Mouse (Mus musculus): ENCODE results near the gene Lypd3. TPM values are rescaled to one million over a fixed set of nuclear protein-coding genes. Genes with fewer than 3 reads are reported as not detected.
"Not testable (repeated sequence)": the region's sequence is repeated elsewhere in the genome, so short reads cannot be mapped to it uniquely, and the experiment has no call there.

Gene Lypd3
- total and polyA plus RNA-seq, 2 experiments from 2014 or later = 1.5 to 2.2 TPM

- 17% methylated on average over 8 of the region's 8 CpGs for WGBS
- peak; percentile 82 for DNase-seq (ENCODE audit: low spot score)
- H3K4me2 ChIP-seq (ENCODE audit: low read depth, low read length, poor library complexity, severe bottlenecking) = no peak overlapping the region
- H3K27ac ChIP-seq (ENCODE audit: low read depth, low read length) = no peak overlapping the region
- peak; percentile 91 for TF ChIP-seq CTCF (IDR thresholded peaks at IDR 0.05)
- no peak overlapping the region for H3K4me3 ChIP-seq (ENCODE audit: low read depth, low read length)
- no peak overlapping the region for H3K9ac ChIP-seq (replicated peaks; ENCODE audit: low read length, poor library complexity, severe bottlenecking)
- no peaks in the 10 kb centered on the region for H3K36me3 ChIP-seq (ENCODE audit: insufficient read depth, low read length)
- no peak for ATAC-seq (ENCODE audit: low FRiP score)
- H3K27me3 ChIP-seq (ENCODE audit: insufficient read depth, low read length) = no peaks in the 10 kb centered on the region
- no peaks in the 10 kb centered on the region for H3K4me1 ChIP-seq (ENCODE audit: insufficient read depth, low read length)
- no peaks in the 10 kb centered on the region for H3K9me3 ChIP-seq (ENCODE audit: low read length)
These were observed 26.2 kb downstream of the Lypd3 start for GRCm38 (mm10) chr7:24662575-24662974.

- no peaks in the 10 kb centered on the region for H3K4me1 ChIP-seq (ENCODE audit: insufficient read depth, low read length)
- no peaks in the 10 kb centered on the region for H3K27me3 ChIP-seq (ENCODE audit: insufficient read depth, low read length)
- H3K4me3 ChIP-seq (ENCODE audit: low read depth, low read length) = no peak overlapping the region
- H3K36me3 ChIP-seq (ENCODE audit: insufficient read depth, low read length) = no peaks in the 10 kb centered on the region
- no peak overlapping the region for H3K9ac ChIP-seq (replicated peaks; ENCODE audit: low read length, poor library complexity, severe bottlenecking)
- no peak overlapping the region for H3K27ac ChIP-seq (ENCODE audit: low read depth, low read length)
- 39% methylated on average over 8 of the region's 8 CpGs for WGBS
- no peak overlapping the region for H3K4me2 ChIP-seq (ENCODE audit: low read depth, low read length, poor library complexity, severe bottlenecking)
- ATAC-seq (ENCODE audit: low FRiP score) (no peak), DNase-seq (ENCODE audit: low spot score) (no peak)
- no peak for TF ChIP-seq CTCF (IDR thresholded peaks at IDR 0.05)
- H3K9me3 ChIP-seq (ENCODE audit: low read length) = no peaks in the 10 kb centered on the region
These were observed 28.0 kb downstream of the Lypd3 start for GRCm38 (mm10) chr7:24664301-24664700.

GRCm38 (mm10) chr7:24664959-24665358, 28.6 kb downstream of the Lypd3 start:
- H3K9me3 ChIP-seq (ENCODE audit: low read length) = no peaks in the 10 kb centered on the region
- H3K4me3 ChIP-seq (ENCODE audit: low read depth, low read length) = no peak overlapping the region
- no peak overlapping the region for H3K27ac ChIP-seq (ENCODE audit: low read depth, low read length)
- no peak for TF ChIP-seq CTCF (IDR thresholded peaks at IDR 0.05)
- H3K27me3 ChIP-seq (ENCODE audit: insufficient read depth, low read length) = no peaks in the 10 kb centered on the region
- WGBS = 74% methylated on average over 9 of the region's 9 CpGs
- DNase-seq (ENCODE audit: low spot score) (no peak), ATAC-seq (ENCODE audit: low FRiP score) (no peak)
- H3K4me1 ChIP-seq (ENCODE audit: insufficient read depth, low read length) = no peaks in the 10 kb centered on the region
- H3K4me2 ChIP-seq (ENCODE audit: low read depth, low read length, poor library complexity, severe bottlenecking) = no peak overlapping the region
- no peaks in the 10 kb centered on the region for H3K36me3 ChIP-seq (ENCODE audit: insufficient read depth, low read length)
- no peak overlapping the region for H3K9ac ChIP-seq (replicated peaks; ENCODE audit: low read length, poor library complexity, severe bottlenecking)

- no peak for TF ChIP-seq CTCF (IDR thresholded peaks at IDR 0.05)
- H3K4me2 ChIP-seq (ENCODE audit: low read depth, low read length, poor library complexity, severe bottlenecking) = no peak overlapping the region
- 92% methylated on average over 23 of the region's 23 CpGs for WGBS
- H3K36me3 ChIP-seq (ENCODE audit: insufficient read depth, low read length) = no peaks in the 10 kb centered on the region
- H3K27ac ChIP-seq (ENCODE audit: low read depth, low read length) = no peak overlapping the region
- no peak overlapping the region for H3K4me3 ChIP-seq (ENCODE audit: low read depth, low read length)
- no peaks in the 10 kb centered on the region for H3K9me3 ChIP-seq (ENCODE audit: low read length)
- no peaks in the 10 kb centered on the region for H3K27me3 ChIP-seq (ENCODE audit: insufficient read depth, low read length)
- H3K4me1 ChIP-seq (ENCODE audit: insufficient read depth, low read length) = no peaks in the 10 kb centered on the region
- ATAC-seq (ENCODE audit: low FRiP score) (no peak), DNase-seq (ENCODE audit: low spot score) (no peak)
- no peak overlapping the region for H3K9ac ChIP-seq (replicated peaks; ENCODE audit: low read length, poor library complexity, severe bottlenecking)
These were observed 35.6 kb downstream of the Lypd3 start for GRCm38 (mm10) chr7:24671944-24672439.

GRCm38 (mm10) chr7:24676575-24676974, 40.2 kb downstream of the Lypd3 start, which contains the start of gene Tex101:
TSS of gene Tex101 (minus strand) at chr7:24676675.
- TF ChIP-seq CTCF (IDR thresholded peaks at IDR 0.05) = no peak
- no peak for ATAC-seq (ENCODE audit: low FRiP score)
- 88% methylated on average over 9 of the region's 9 CpGs for WGBS

GRCm38 (mm10) chr7:24684121-24684520, 47.8 kb downstream of the Lypd3 start:
- 90% methylated on average over 7 of the region's 7 CpGs for WGBS
- H3K4me3 ChIP-seq (ENCODE audit: low read depth, low read length); H3K36me3 ChIP-seq (ENCODE audit: insufficient read depth, low read length); H3K9ac ChIP-seq (replicated peaks; ENCODE audit: low read length, poor library complexity, severe bottlenecking); H3K27me3 ChIP-seq (ENCODE audit: insufficient read depth, low read length); ATAC-seq (ENCODE audit: low FRiP score); DNase-seq (ENCODE audit: low spot score); H3K4me1 ChIP-seq (ENCODE audit: insufficient read depth, low read length); H3K4me2 ChIP-seq (ENCODE audit: low read depth, low read length, poor library complexity, severe bottlenecking); H3K9me3 ChIP-seq (ENCODE audit: low read length); H3K27ac ChIP-seq (ENCODE audit: low read depth, low read length): not testable (repeated sequence)

More at GRCm38 (mm10) chr7:24676575-24676974, 40.2 kb downstream of the Lypd3 start, which contains the start of gene Tex101:
- H3K9ac ChIP-seq (replicated peaks; ENCODE audit: low read length, poor library complexity, severe bottlenecking) = no peak within 1 kb of the TSS
- no peak within 1 kb of the TSS for H3K4me2 ChIP-seq (ENCODE audit: low read depth, low read length, poor library complexity, severe bottlenecking)
- H3K36me3 ChIP-seq (ENCODE audit: insufficient read depth, low read length) = no peaks in the 10 kb centered on the region
- H3K9me3 ChIP-seq (ENCODE audit: low read length) = no peaks in the 10 kb centered on the region
- no peaks in the 10 kb centered on the region for H3K4me1 ChIP-seq (ENCODE audit: insufficient read depth, low read length)
- H3K27me3 ChIP-seq (ENCODE audit: insufficient read depth, low read length) = no peaks in the 10 kb centered on the region
- no peak within 1 kb of the TSS for H3K4me3 ChIP-seq (ENCODE audit: low read depth, low read length)
- no peak for DNase-seq (ENCODE audit: low spot score)
- H3K27ac ChIP-seq (ENCODE audit: low read depth, low read length) = no peak within 1 kb of the TSS

- not testable (repeated sequence) for DNase-seq (ENCODE audit: low spot score); H3K9ac ChIP-seq (replicated peaks; ENCODE audit: low read length, poor library complexity, severe bottlenecking); H3K27me3 ChIP-seq (ENCODE audit: insufficient read depth, low read length); H3K27ac ChIP-seq (ENCODE audit: low read depth, low read length); H3K4me2 ChIP-seq (ENCODE audit: low read depth, low read length, poor library complexity, severe bottlenecking); H3K9me3 ChIP-seq (ENCODE audit: low read length); H3K36me3 ChIP-seq (ENCODE audit: insufficient read depth, low read length); ATAC-seq (ENCODE audit: low FRiP score); H3K4me1 ChIP-seq (ENCODE audit: insufficient read depth, low read length); H3K4me3 ChIP-seq (ENCODE audit: low read depth, low read length)
- 92% methylated on average over 10 of the region's 10 CpGs for WGBS
These were observed 51.2 kb downstream of the Lypd3 start for GRCm38 (mm10) chr7:24687519-24687918.

Data from midbrain, postnatal 0 days (tissue).